Mouse (Mus musculus): ENCODE results near the gene Prkn.

GRCm38 (mm10) chr17:12094827-12095590, 1254.8 kb downstream of the Prkn start:
- TF ChIP-seq CTCF (IDR thresholded peaks at IDR 0.05; ENCODE audit: low read depth) (no peak), EP300 (optimal IDR thresholded peaks at IDR 0.05) (no peak)
